In the genomic region with DNA sequence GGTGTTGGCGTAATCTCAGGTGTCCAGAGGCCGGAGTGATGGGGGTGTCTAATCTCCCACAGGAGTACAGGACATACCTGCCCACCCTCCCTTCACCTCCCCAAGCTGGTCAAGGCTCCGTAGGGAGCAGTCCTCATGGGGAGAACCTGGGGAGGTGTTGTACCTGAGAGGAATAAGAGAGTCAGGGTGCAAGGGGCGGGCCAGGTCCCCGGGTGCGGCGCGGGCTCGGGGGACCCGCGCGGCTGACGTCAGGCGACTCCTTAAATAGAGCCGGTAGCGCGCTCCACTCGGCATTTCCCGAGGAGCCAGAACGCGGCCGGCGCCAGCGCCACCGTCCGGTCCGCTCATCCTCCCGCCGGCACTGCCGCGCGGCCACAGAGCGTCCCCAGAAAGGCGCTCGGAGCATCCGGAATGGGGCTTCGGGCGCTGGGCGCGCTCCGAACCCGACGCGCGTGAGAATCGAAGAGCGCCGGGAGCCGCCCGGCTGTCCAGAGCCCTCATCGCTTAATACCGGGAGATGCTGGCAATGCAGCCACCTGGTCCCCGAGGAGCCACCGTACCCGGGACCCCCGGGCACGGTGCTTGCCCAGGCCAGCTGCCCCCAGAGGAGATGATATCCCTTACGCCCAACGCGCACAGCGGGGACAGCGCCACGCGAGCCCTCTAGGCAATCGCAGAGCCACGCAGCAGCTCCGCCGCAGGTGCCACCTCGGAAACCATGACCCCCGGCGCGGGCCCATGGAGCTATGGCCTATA, we compare ENCODE assay signal across 8 mouse cellular contexts. TPM values are rescaled to one million over a fixed set of nuclear protein-coding genes. Genes with fewer than 3 reads are reported as not detected.
A peak's percentile ranks its signal among the peaks of the same experiment; 100 is the strongest.
DNase-seq lines count a peak whose midpoint lies in the region; ATAC-seq lines count a peak whose summit lies in the region.

No protein-coding gene starts in this region.

- peaks cover 9% of the 10 kb centered on the region; the same call in 1 of the 2 replicates for H3K4me1 ChIP-seq in forebrain, embryonic 11.5 days (replicated peaks; ENCODE audit: control insufficient read depth, insufficient read depth, low read length)

- H3K4me3 ChIP-seq in forebrain, embryonic 11.5 days (ENCODE audit: low read depth, low read length) = peak overlapping the region; percentile 32

- WGBS in forebrain, embryonic 11.5 days = 1% methylated on average over 72 of the region's 72 CpGs

- no peak overlapping the region for H3K9ac ChIP-seq in forebrain, embryonic 11.5 days (ENCODE audit: low read length)

- H3K4me2 ChIP-seq in forebrain, embryonic 11.5 days (ENCODE audit: low read depth, low read length, severe bottlenecking) = peak overlapping the region; percentile 56

- H3K27ac ChIP-seq in forebrain, embryonic 11.5 days (ENCODE audit: low read depth, low read length) = no peak overlapping the region

- peak; percentile 29 to 39 for DNase-seq in cerebellum, postnatal 4 days (ENCODE audit: low spot score in 2 of 2)
- DNase-seq in cerebellum, adult 9-10 months = no peak
- peak; percentile 9 for DNase-seq in ES-CJ7 (ENCODE audit: low read depth, low spot score)
- DNase-seq in forebrain, embryonic 11.5 days (ENCODE audit: low spot score) = peak; percentile 69
- DNase-seq in layer of hippocampus, postnatal 14 days (ENCODE audit: low spot score in 2 of 2) = peak; percentile 12
- peak; percentile 46 for DNase-seq in neural tube, embryonic 10.5 days (ENCODE audit: extremely low spot score, low spot score)
- no peak for DNase-seq in gastrocnemius, postnatal 10 days
- DNase-seq in lung, postnatal 14 days = no peak

- ATAC-seq in forebrain, embryonic 11.5 days (replicated peaks; ENCODE audit: low FRiP score) = peak; percentile 45; the same call in 1 of the 2 replicates

- peaks cover 36% of the 10 kb centered on the region for H3K27me3 ChIP-seq in forebrain, embryonic 11.5 days (ENCODE audit: control insufficient read depth, insufficient read depth, low read length)

- no peaks in the 10 kb centered on the region for H3K36me3 ChIP-seq in forebrain, embryonic 11.5 days (ENCODE audit: control insufficient read depth, insufficient read depth, low read length)

- H3K9me3 ChIP-seq in forebrain, embryonic 11.5 days (ENCODE audit: control insufficient read depth, low read length) = no peaks in the 10 kb centered on the region

RNA-seq across cellular contexts. Expression of a gene that starts 0.5 kb away (rescaled TPM):
- polyA plus RNA-seq in forebrain, embryonic 11.5 days (2014; fragmentation: Nextera tagmentation; extraction: Ambion mirVana) = 0.16 and 0.23 TPM in 2 replicates
- total RNA-seq in layer of hippocampus, postnatal 14 days (2021) = 1 to 10 TPM; 8.3 to 9.9 TPM
- under 1 TPM in 1 of 2 experiments, not detected in 1; 0.11 TPM for total RNA-seq in gastrocnemius, postnatal 10 days (2021)

Comparison
In these comparisons a context has a peak if more than half of its experiments do, and no peak if none do; other contexts are left out.
1. DNase-seq: peak in cerebellum, postnatal 4 days (2 of 2), ES-CJ7 (single experiment), forebrain, embryonic 11.5 days (single experiment), layer of hippocampus, postnatal 14 days (2 of 2) and neural tube, embryonic 10.5 days (single experiment); none in cerebellum, adult 9-10 months (single experiment), gastrocnemius, postnatal 10 days (single experiment) and lung, postnatal 14 days (single experiment).
2. RNA of a gene that starts 0.5 kb away (total RNA-seq): 8.3 to 9.9 TPM in layer of hippocampus, postnatal 14 days; 0.11 TPM in gastrocnemius, postnatal 10 days; every median in the first group is over 4 times any median in the second.